Mouse (Mus musculus) ovary, postnatal 36 days (tissue): ENCODE results near the gene Cd302.

Source experiments
- DNase-seq: peaks from one replicate; pipeline ENCODE4 v3.0.0; 2022; ENCODE audit warnings: low spot score, mixed read lengths

Gene Cd302

GRCm38 (mm10) chr2:60253506-60253905 is 30.8 kb downstream of the Cd302 start:
- DNase-seq: no peak

- DNase-seq: no peak
Measured at GRCm38 (mm10) chr2:60252782-60253181, 31.5 kb downstream of the Cd302 start.

- no peak for DNase-seq
Measured at GRCm38 (mm10) chr2:60234506-60234905, 49.8 kb downstream of the Cd302 start.

- peak; percentile 17 for DNase-seq
Measured at GRCm38 (mm10) chr2:60233147-60233546, 51.1 kb downstream of the Cd302 start.

- no peak for DNase-seq
Measured at GRCm38 (mm10) chr2:60230361-60230760, 53.9 kb downstream of the Cd302 start.

- DNase-seq: no peak
Measured at GRCm38 (mm10) chr2:60228470-60228869, 55.8 kb downstream of the Cd302 start.

- DNase-seq: no peak
Measured at GRCm38 (mm10) chr2:60223489-60223888, 60.8 kb downstream of the Cd302 start.

GRCm38 (mm10) chr2:60221954-60222353 is 62.3 kb downstream of the Cd302 start:
- no peak for DNase-seq

GRCm38 (mm10) chr2:60221236-60221635 is 63.1 kb downstream of the Cd302 start:
- no peak for DNase-seq

- DNase-seq: no peak
Measured at GRCm38 (mm10) chr2:60217620-60218019, 66.7 kb downstream of the Cd302 start.

GRCm38 (mm10) chr2:60216547-60217153 is 67.6 kb downstream of the Cd302 start:
- DNase-seq: no peak

- no peak for DNase-seq
Measured at GRCm38 (mm10) chr2:60214683-60215082, 69.6 kb downstream of the Cd302 start.

GRCm38 (mm10) chr2:60212488-60212887 is 71.8 kb downstream of the Cd302 start:
- DNase-seq: no peak

GRCm38 (mm10) chr2:60210821-60211220 is 73.5 kb downstream of the Cd302 start:
- DNase-seq: no peak

GRCm38 (mm10) chr2:60209703-60210651 is 74.3 kb downstream of the Cd302 start, which contains the start of the genes Baz2b and March7:
TSS of gene Baz2b (minus strand) at chr2:60209839.
TSS of gene March7 (plus strand) at chr2:60209887.
- DNase-seq: peak; percentile 91

- DNase-seq: peak; percentile 64
Measured at GRCm38 (mm10) chr2:60209122-60209611, 75.1 kb downstream of the Cd302 start.

GRCm38 (mm10) chr2:60205795-60206194 is 78.5 kb downstream of the Cd302 start:
- DNase-seq: no peak

- DNase-seq: no peak
Measured at GRCm38 (mm10) chr2:60204162-60204561, 80.1 kb downstream of the Cd302 start.

- DNase-seq: no peak
Measured at GRCm38 (mm10) chr2:60203733-60204132, 80.6 kb downstream of the Cd302 start.

- no peak for DNase-seq
Measured at GRCm38 (mm10) chr2:60202900-60203530, 81.3 kb downstream of the Cd302 start.
